Mouse (Mus musculus): ENCODE data around the gene Hes2.

DNA sequence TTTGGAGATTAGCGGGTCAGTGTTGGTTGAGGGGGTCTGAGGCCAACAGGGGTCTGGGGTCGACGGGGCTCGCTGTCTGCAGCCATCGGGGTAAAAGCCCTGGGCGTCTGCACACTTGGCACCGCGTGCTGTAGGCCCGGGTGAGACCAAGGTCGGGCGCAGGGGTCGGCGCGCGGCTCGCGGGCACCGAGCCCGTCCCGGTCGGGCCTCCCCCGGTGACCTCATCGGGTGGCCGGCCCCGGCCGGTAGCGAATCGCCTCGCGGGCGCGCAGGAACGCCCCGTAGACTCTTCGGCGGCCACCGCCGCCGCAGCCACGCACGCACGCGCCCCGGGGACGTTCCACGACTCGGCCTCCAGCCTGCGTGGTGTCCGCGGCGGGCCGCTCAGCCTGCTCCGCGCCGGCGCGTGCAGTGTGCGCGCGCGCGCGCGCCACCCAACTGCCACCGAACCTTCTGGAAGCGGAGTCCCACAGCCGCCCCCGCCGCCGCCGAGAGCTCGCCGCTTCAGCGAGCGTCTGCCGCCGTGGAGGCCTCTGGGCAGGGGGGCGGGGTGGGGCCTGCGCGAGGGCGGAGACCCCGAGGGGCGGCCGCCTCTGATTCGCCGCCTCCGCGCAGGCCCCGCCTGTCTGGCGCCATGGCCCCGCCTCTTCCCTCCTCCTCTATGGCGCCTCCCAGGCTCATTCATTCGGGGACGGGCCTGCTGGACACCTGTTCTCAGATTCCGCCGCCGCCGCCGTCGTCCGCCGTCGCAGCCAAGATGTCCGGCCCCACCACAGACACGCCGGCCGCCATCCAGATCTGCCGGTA, 19.1 kb downstream of the Hes2 start, which contains the start of gene Acot7:
- TF ChIP-seq CTCF (IDR thresholded peaks at IDR 0.05; ENCODE audit: low read depth, low read length) (no peak), GATA1 (IDR thresholded peaks at IDR 0.05; ENCODE audit: borderline replicate concordance, low read length) (no peak), POLR2AphosphoS5 (IDR thresholded peaks at IDR 0.05; ENCODE audit: insufficient replicate concordance, low read depth, low read length) (no peak), TAL1 (conservative IDR thresholded peaks at IDR 0.05; ENCODE audit: low read depth, low read length) (no peak), GATA2 (IDR thresholded peaks at IDR 0.05; ENCODE audit: borderline replicate concordance, low read depth, low read length) (no peak)

All from G1E (cell line).